Mouse (Mus musculus) stomach, postnatal 0 days (tissue): ENCODE data around the gene Ghrhr. TPM values are rescaled to one million over a fixed set of nuclear protein-coding genes. Genes with fewer than 3 reads are reported as not detected.

Source experiments
- ATAC-seq: fragments of 200-750 bp; cut with Nextera tagmentation; 2 replicates; pipeline ENCODE4 v1.8.0; 2017; ENCODE audit not compliant: low FRiP score, low TSS enrichment
- DNase-seq: peaks from one replicate; pipeline ENCODE4 v3.0.0-alpha.2; 2016; ENCODE audit warnings: low spot score
- H3K27ac ChIP-seq: fragments of 300-500 bp; sonication (generic); replicated peaks from 2 replicates; pipeline ENCODE4 v1.5.1; 2014; ENCODE audit warnings: mild to moderate bottlenecking, control low read depth
- H3K27me3 ChIP-seq: fragments of 300-500 bp; sonication (generic); 2 replicates; pipeline ENCODE4 v1.6.1; 2014; ENCODE audit warnings: low read length; ENCODE audit not compliant: control insufficient read depth, insufficient read depth
- H3K36me3 ChIP-seq: fragments of 300-500 bp; sonication (generic); 2 replicates; pipeline ENCODE4 v1.6.1; 2014; ENCODE audit warnings: low read length, mixed read lengths; ENCODE audit not compliant: control insufficient read depth, insufficient read depth
- H3K4me1 ChIP-seq: fragments of 300-500 bp; sonication (generic); replicated peaks from 2 replicates; pipeline ENCODE4 v1.6.1; 2014; ENCODE audit warnings: antibody characterized with exemption; ENCODE audit not compliant: control insufficient read depth, insufficient read depth
- H3K4me2 ChIP-seq: fragments of 300-500 bp; sonication (generic); replicated peaks from 2 replicates; pipeline ENCODE4 v1.6.1; 2014; ENCODE audit warnings: low read depth, mild to moderate bottlenecking, control low read depth, moderate library complexity
- H3K4me3 ChIP-seq: fragments of 300-500 bp; sonication (generic); 2 replicates; pipeline ENCODE4 v1.5.1; 2014; ENCODE audit warnings: low read depth, low read length, control low read depth
- H3K9ac ChIP-seq: fragments of 300-500 bp; sonication (generic); 2 replicates; pipeline ENCODE4 v1.6.1; 2014; ENCODE audit warnings: mild to moderate bottlenecking, low read length, control low read depth, mixed read lengths
- H3K9me3 ChIP-seq: fragments of 300-500 bp; sonication (generic); 2 replicates; pipeline ENCODE4 v1.6.1; 2016; ENCODE audit warnings: low read length; ENCODE audit not compliant: control insufficient read depth
- CTCF ChIP-seq: IDR thresholded peaks from 2 replicates; pipeline ENCODE4 v1.5.1; 2016; ENCODE audit warnings: antibody characterized with exemption, low read depth, mild to moderate bottlenecking, moderate library complexity
- EP300 ChIP-seq: optimal IDR thresholded peaks from 2 replicates; pipeline ENCODE3; 2016; ENCODE audit warnings: antibody characterized with exemption
- WGBS: fragments of 180-500 bp; shearing (Covaris S2); extraction: QIAGEN DNeasy Blood & Tissue Kit; methylation state at CpG from one replicate; pipeline ENCODE4 v1.1.7; 2014; 5-methylcytosine and 5-hydroxymethylcytosine counted together
- polyA plus RNA-seq: library from polyadenylated mRNA; unstranded; fragments of >200 nt; fragmentation: Nextera tagmentation; extraction: Ambion mirVana; gene quantifications from 2 replicates; pipeline ENCODE4 v1.2.1, GENCODE M21; 2015

The Ghrhr gene
- polyA plus RNA-seq, 1 experiment from 2014 or later, result not detected

- TF ChIP-seq EP300 (no peak), CTCF (no peak)
- ATAC-seq (no peak), DNase-seq (no peak)
- Histone ChIP-seq H3K4me2 (no peak overlapping the region), H3K4me1 (no peaks in the 10 kb centered on the region), H3K27ac (no peak overlapping the region), H3K9me3 (no peaks in the 10 kb centered on the region), H3K4me3 (no peak overlapping the region), H3K9ac (no peak overlapping the region), H3K36me3 (no peaks in the 10 kb centered on the region), H3K27me3 (no peaks in the 10 kb centered on the region)
- WGBS, result 68% methylated on average over 4 of the region's 4 CpGs
Measured at GRCm38 (mm10) chr6:55354456-55355117, 21.5 kb upstream of the Ghrhr start.

- TF ChIP-seq EP300 (no peak), CTCF (no peak)
- H3K4me3 ChIP-seq, result no peak overlapping the region
- H3K27ac ChIP-seq, result no peak overlapping the region
- H3K9me3 ChIP-seq, result no peaks in the 10 kb centered on the region
- ATAC-seq (no peak), DNase-seq (no peak)
- no peak overlapping the region for H3K4me2 ChIP-seq
- no peaks in the 10 kb centered on the region for H3K27me3 ChIP-seq
- H3K9ac ChIP-seq, result no peak overlapping the region
- 42% methylated on average over 7 of the region's 7 CpGs for WGBS
- no peaks in the 10 kb centered on the region for H3K36me3 ChIP-seq
- no peaks in the 10 kb centered on the region for H3K4me1 ChIP-seq
Measured at GRCm38 (mm10) chr6:55355575-55355974, 20.5 kb upstream of the Ghrhr start.

- TF ChIP-seq CTCF (no peak), EP300 (no peak)
- no peak for ATAC-seq
- Histone ChIP-seq H3K27ac (no peak overlapping the region), H3K4me1 (no peaks in the 10 kb centered on the region), H3K9me3 (no peaks in the 10 kb centered on the region), H3K9ac (no peak overlapping the region), H3K36me3 (no peaks in the 10 kb centered on the region), H3K27me3 (no peaks in the 10 kb centered on the region), H3K4me3 (no peak overlapping the region), H3K4me2 (no peak overlapping the region)
- DNase-seq, result no peak
- 35% methylated on average over 5 of the region's 5 CpGs for WGBS
Measured at GRCm38 (mm10) chr6:55356017-55356703, 19.9 kb upstream of the Ghrhr start.

GRCm38 (mm10) chr6:55356976-55357635 is 19.0 kb upstream of the Ghrhr start:
- Histone ChIP-seq H3K27me3 (no peaks in the 10 kb centered on the region), H3K27ac (no peak overlapping the region), H3K9ac (no peak overlapping the region), H3K36me3 (no peaks in the 10 kb centered on the region), H3K4me3 (no peak overlapping the region), H3K4me2 (no peak overlapping the region), H3K9me3 (no peaks in the 10 kb centered on the region), H3K4me1 (no peaks in the 10 kb centered on the region)
- no peak for TF ChIP-seq CTCF
- TF ChIP-seq EP300, result no peak
- no peak for DNase-seq
- no peak; the same call in 1 of the 2 replicates for ATAC-seq
- WGBS, result 68% methylated on average over 5 of the region's 5 CpGs

GRCm38 (mm10) chr6:55357636-55358031 is 18.5 kb upstream of the Ghrhr start:
- no peak for TF ChIP-seq EP300
- no peak for TF ChIP-seq CTCF
- no peak overlapping the region for H3K27ac ChIP-seq
- no peaks in the 10 kb centered on the region for H3K27me3 ChIP-seq
- 37% methylated on average over 6 of the region's 6 CpGs for WGBS
- H3K9ac ChIP-seq, result no peak overlapping the region
- H3K36me3 ChIP-seq, result no peaks in the 10 kb centered on the region
- ATAC-seq (peak; percentile 59), DNase-seq (peak; percentile 67)
- H3K4me2 ChIP-seq, result no peak overlapping the region
- H3K4me1 ChIP-seq, result no peaks in the 10 kb centered on the region
- no peaks in the 10 kb centered on the region for H3K9me3 ChIP-seq
- H3K4me3 ChIP-seq, result no peak overlapping the region

GRCm38 (mm10) chr6:55358731-55359143 is 17.4 kb upstream of the Ghrhr start:
- Histone ChIP-seq H3K36me3 (no peaks in the 10 kb centered on the region), H3K4me1 (no peaks in the 10 kb centered on the region), H3K4me2 (no peak overlapping the region), H3K9ac (no peak overlapping the region), H3K9me3 (no peaks in the 10 kb centered on the region), H3K27ac (no peak overlapping the region), H3K27me3 (no peaks in the 10 kb centered on the region), H3K4me3 (no peak overlapping the region)
- DNase-seq (no peak), ATAC-seq (peak; percentile 45; the same call in 1 of the 2 replicates)
- WGBS, result 38% methylated on average over 2 of the region's 2 CpGs
- TF ChIP-seq CTCF (peak; percentile 81), EP300 (no peak)
